Mouse (Mus musculus) retina, postnatal 7 days (tissue): ENCODE data around the gene Cers1.

Experiments used
- DNase-seq: peaks from one replicate; pipeline ENCODE4 v3.0.0-alpha.2; 2012; ENCODE audit warnings: low read depth, low spot score

Cers1 gene

GRCm38 (mm10) chr8:70352000-70352384 lies 36.4 kb downstream of the Cers1 start:
- DNase-seq: no peak

- no peak for DNase-seq
These were observed 37.1 kb downstream of the Cers1 start for GRCm38 (mm10) chr8:70352657-70353151.

- peak; percentile 99 for DNase-seq
These were observed 37.7 kb downstream of the Cers1 start, which contains the start of gene Upf1 for GRCm38 (mm10) chr8:70353194-70353817. Gene Upf1, minus strand, starts transcription at chr8:70353278.

- no peak for DNase-seq
These were observed 38.4 kb downstream of the Cers1 start for GRCm38 (mm10) chr8:70354004-70354403.

GRCm38 (mm10) chr8:70356111-70356510 lies 40.5 kb downstream of the Cers1 start:
- no peak for DNase-seq

GRCm38 (mm10) chr8:70359411-70359810 lies 43.8 kb downstream of the Cers1 start:
- DNase-seq: no peak

- DNase-seq: no peak
These were observed 45.2 kb downstream of the Cers1 start for GRCm38 (mm10) chr8:70360769-70361168.

GRCm38 (mm10) chr8:70361484-70362032 lies 46.0 kb downstream of the Cers1 start:
- DNase-seq: no peak

- DNase-seq: no peak
These were observed 48.5 kb downstream of the Cers1 start for GRCm38 (mm10) chr8:70364066-70364465.

- DNase-seq: no peak
These were observed 51.0 kb downstream of the Cers1 start for GRCm38 (mm10) chr8:70366588-70366987.

- no peak for DNase-seq
These were observed 54.9 kb downstream of the Cers1 start for GRCm38 (mm10) chr8:70370476-70370875.

GRCm38 (mm10) chr8:70371951-70372350 lies 56.4 kb downstream of the Cers1 start:
- no peak for DNase-seq

GRCm38 (mm10) chr8:70373397-70374317 lies 58.1 kb downstream of the Cers1 start, which contains the start of gene Comp:
Gene Comp, plus strand, starts transcription at chr8:70373558.
- no peak for DNase-seq

- DNase-seq: peak; percentile 53
These were observed 58.8 kb downstream of the Cers1 start for GRCm38 (mm10) chr8:70374318-70374927.

- no peak for DNase-seq
These were observed 59.8 kb downstream of the Cers1 start for GRCm38 (mm10) chr8:70375212-70375859.

- DNase-seq: no peak
These were observed 60.7 kb downstream of the Cers1 start for GRCm38 (mm10) chr8:70376275-70376741.

GRCm38 (mm10) chr8:70377049-70377448 lies 61.5 kb downstream of the Cers1 start:
- DNase-seq: no peak

GRCm38 (mm10) chr8:70380069-70380468 lies 64.5 kb downstream of the Cers1 start:
- DNase-seq: no peak
